Mouse (Mus musculus): ENCODE data around the gene Lifr.
A peak's percentile ranks its signal among the peaks of the same experiment; 100 is the strongest.

The Lifr gene

DNA sequence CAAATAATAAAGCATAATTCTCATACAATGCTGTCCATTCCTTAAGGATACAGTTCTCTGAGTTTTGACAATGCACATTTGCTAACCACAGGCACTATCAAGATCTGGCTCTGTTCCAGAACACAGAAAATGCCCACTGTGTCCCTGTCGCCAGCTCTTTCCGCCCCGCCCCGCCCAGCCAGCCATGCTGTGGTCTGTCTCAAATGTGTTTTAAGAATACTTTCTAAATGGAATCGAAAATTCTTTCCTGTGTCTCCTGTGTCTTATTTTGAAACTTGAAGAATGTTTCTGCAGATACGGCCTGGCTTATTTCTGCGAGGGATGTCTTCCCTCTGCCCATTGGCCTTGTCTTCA, 64.3 kb downstream of the Lifr start:
- no peak for DNase-seq (ENCODE audit: low read depth, low spot score)

DNA sequence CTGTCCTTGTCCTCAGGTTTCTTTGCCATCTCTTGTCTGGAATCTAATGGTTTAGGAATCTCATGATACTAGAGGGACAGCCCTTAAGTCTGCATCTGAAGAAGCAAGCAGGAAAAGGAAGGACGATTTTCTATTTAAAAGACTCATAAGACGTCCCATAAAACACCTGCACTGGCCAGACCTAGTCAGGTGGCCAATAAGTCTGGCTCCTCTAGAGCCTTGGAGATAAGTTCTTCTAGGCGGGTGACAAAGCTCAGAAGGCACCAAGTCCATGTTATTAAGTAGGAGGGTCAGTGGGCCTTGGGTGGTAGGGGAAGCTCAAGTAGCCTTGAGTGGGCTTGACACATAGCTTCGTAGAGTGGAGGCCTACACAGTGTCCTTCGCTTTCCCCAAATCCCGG, 67.2 kb downstream of the Lifr start:
- DNase-seq (ENCODE audit: low read depth, low spot score) = no peak

DNA sequence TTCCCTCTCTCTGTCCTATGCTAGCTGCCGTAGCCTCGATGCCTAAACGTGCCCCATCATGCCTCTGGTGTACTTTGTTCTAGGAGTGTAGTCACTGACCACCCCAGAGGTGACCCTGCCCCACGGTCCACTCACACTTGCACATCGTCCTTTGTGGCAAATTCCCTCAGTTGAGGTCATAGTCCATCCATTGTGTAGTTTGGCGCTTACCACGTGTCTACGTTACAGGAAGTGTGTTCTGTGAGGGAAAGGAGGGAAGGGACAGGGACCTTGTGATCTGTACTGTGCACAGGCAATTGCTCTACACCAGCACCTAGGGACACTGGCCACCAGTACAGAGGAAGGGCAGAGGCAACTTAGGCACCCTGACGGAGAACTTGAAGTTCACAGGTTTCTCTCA, 69.5 kb downstream of the Lifr start:
- DNase-seq (ENCODE audit: low read depth, low spot score) = no peak

DNA sequence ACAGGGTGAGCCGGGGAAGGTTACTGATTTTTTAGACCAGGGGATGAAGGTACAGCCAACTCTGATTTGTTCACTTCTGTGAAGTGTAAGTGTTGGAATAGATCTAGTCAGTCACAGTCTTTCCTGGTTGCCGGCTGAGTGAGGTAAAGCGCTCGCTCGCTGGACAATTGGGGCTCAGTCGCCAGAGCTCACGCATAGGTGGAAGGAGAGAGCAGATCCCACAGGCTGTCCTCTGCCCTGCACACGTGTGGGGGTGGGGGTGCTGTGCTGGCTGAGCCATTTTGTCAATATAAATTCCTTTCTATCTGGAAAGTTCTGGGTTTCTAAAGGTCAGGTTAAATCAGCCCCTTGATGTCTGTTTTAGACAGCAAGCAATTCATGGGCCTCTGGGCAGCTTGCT, 69.9 kb downstream of the Lifr start:
- no peak for DNase-seq (ENCODE audit: low read depth, low spot score)

DNA sequence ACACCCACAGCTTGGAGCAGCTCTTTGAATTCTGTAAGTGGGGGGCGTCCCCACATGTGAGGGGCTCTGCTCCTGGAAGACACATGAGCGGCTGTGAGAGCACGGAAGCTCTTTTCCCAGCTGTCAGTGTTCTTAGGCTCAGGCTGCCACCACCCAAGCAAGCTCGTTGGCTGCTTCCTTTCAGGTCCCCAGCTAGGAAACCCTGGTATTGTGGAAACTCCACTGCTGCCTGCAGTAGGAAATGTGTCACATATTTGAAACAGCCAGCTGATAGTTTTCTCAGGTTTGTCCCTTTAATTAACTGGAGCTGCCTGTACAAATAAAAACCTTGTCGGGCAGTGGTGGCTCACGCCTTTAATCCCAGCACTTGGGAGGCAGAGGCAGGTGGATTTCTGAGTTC, 73.4 kb downstream of the Lifr start:
- DNase-seq (ENCODE audit: low read depth, low spot score) = no peak

DNA sequence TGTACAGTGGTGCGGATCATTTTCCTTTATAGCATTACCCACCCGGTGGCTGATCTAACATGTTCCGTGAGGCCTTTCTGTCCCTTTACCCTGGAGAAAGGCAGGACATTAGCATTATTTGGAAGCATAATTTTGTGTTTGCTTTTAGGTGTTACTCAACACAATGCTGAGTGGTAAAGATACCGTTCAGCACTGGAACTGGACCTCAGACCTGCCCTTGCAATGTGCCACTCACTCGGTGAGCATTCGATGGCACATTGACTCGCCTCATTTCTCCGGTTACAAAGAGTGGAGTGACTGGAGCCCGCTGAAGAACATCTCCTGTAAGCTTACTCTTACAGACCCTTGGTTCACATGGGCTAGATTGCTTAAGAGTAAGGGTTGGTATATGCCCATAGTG, 76.3 kb downstream of the Lifr start:
- no peak for DNase-seq (ENCODE audit: low read depth, low spot score)

DNA sequence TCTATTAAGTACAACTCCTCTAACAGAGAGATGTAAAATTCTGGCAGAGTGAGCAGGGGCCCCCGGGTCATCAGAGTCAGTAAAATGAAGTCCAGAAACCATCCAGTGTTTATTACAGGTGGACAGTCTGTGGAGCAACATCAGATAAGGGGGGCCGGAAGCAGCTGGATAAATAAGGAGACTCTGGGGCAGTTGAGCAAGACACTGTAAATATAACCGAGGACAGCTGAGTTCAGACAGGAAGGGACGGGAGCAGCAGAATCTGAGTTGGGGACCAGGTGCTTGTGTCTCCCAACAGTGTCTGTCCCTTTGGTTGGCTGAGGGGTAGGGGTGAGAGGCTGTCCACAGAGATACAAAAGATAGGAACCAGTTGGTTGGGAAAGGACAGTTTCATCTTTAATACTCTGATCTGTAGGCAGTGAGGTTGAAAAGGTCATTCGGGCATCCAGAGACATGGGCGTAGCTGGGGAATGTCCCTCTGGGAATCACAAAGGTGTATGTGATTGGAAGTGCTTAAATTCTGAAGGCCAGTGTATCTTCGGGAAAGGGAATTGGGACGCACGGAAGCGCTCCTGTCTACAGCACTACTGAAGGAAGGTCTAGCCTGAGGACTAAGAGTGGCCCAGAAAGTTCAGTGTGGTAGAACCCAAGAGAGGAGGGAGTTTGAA, 77.0 kb downstream of the Lifr start:
- DNase-seq (ENCODE audit: low read depth, low spot score) = peak; percentile 62

DNA sequence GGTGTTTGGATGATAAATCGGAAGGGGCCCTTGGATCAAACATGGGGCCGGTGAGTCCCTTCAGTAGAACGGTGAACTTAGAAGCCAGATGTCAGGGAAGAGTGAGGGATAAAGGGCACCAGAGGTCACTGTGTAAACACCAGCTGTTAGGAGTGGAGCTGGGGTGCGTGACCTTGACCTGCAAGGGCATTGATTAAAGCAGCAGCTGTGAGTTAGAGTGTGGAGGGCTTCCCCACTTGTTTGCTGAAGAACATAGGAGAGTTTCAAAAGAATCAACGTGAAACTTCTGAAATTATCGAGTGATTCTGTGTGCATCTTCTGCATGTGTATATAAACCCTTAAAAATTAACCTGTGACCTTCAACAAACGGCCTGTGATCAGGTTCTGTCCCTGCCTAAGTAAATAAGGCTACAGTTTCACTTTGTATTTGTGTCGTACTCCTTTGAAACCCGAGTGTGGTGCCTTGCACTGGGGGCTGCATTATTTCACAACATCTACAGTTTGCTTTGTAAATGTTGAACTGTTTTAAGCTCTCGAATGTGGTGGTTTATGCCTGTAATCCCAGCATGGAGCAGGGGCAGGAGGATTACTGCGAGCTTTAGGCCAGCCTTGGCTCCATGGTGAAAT, 77.6 kb downstream of the Lifr start:
- DNase-seq (ENCODE audit: low read depth, low spot score) = peak; percentile 78

DNA sequence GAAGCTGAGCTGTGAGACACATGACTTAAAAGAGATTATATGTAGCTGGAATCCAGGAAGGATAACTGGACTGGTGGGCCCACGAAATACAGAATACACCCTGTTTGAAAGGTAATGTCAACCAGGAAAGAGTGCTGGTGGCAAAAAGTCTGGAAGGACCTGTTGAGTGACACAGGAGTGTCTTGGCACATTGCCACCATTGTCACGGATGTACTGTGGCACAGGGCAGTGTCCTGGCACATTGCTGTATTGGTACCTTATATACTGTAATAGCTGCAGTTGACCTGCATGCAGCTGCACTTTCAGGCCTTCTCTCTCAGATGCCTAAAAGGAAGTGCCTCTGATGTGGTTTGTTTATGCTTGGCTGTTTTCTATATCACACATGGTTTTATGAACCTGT, 82.5 kb downstream of the Lifr start:
- DNase-seq (ENCODE audit: low read depth, low spot score) = no peak

DNA sequence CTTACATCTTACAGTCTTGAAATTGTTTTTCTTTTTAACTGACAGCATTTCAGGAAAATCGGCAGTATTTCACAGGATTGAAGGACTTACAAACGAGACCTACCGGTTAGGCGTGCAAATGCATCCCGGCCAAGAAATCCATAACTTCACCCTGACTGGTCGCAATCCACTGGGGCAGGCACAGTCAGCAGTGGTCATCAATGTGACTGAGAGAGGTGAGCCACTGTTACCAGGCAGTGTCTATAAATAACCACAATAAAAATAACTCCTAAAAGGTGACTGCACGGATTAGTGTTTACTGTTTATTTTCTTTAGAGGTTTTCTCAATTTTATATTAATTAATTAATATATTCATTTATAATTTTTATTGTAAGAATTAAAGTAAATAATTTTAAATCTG, 82.9 kb downstream of the Lifr start:
- DNase-seq (ENCODE audit: low read depth, low spot score) = no peak

DNA sequence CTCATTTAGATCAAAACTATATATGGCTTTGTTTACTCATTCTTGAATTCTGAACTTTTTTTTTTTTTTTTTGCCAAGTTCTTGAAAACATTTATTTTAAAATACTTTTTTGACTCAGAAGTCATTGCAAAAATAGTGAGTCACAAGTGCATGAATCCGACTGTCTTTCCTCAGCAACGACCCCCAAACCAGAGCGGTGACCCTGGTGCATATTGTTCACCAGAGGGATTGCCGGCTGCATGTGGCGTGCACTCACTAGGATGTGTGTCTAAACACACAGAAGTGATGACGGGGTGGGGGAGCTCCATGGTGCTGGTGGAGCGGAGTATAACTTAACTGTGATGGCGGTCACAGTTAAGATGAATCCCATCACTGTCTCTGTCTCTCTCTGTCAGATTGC, 83.4 kb downstream of the Lifr start:
- no peak for DNase-seq (ENCODE audit: low read depth, low spot score)

DNA sequence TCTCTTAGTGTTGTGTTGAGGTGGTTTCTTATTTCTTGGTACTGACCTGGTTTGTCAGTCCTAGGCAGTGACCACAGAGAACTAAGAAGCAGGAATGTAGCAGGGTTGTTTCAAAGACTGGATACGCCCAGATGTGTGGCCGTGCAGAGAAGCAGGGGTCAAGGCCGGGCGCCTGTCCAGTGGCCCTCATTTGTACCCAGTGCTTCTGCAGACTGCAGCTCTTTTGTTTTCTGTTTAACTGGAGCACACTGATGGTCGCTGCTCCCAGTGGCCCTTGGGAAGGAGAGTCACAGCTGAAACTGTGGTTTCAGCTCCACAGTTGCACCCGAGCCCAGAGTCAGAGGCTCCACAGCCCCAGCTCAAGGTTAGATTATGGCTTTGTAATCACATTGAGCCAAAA, 90.2 kb downstream of the Lifr start:
- no peak for DNase-seq (ENCODE audit: low read depth, low spot score)

DNA sequence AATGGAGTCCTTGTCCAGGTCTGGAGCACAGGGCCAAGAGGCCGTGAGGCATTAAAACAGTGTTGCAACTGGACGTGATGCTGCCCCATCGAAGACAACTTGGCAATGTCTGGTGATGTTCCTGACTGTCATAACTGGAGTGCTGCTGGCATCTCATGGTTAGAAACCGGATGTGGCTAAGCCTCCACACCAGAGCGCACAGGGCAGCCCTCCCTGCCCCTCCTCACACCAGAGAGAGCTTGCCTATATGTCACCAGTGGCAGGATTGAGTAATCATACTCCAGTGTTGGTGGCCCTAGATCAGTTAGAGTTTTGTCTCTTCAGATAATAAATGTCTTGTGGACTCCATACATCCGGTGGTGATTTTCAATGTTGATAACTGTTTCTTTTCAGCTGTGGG, 97.3 kb downstream of the Lifr start:
- no peak for DNase-seq (ENCODE audit: low read depth, low spot score)

DNA sequence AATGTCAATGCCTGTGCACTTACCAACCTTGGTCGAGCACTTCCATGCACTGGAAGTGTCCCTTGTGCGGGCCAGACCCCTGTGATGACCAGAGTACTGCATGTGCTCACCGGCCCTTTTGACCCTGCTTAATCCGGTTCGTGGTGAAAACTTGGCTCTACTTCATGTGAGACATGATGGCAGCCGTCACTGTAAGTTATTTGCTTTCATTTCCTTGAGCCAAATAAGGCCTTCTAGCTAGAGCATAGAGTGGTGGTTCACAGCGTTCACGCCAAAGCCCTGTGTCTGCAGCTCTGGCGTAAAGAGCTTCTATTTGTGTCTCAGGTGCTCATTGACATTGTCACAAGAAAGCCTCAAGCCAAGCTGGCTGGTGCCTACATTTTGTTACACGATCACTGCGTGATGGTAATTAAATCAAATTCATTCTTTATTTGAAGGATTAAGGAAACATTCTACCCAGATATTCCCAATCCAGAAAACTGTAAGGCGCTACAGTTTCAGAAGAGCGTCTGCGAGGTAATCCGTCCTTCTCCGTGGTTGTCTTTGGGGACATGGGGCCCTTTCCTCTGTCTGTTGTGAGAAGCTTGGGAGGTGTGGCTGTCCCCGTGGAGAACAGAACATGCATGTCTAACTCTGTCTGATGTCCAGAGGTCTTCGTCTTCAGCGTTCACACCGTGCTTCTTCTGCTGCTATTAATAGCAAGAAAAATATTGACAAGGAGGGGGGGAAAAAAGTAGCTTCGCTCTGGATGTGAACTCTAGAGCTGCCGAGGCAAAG, 99.5 kb downstream of the Lifr start:
- DNase-seq (ENCODE audit: low read depth, low spot score) = no peak

DNA sequence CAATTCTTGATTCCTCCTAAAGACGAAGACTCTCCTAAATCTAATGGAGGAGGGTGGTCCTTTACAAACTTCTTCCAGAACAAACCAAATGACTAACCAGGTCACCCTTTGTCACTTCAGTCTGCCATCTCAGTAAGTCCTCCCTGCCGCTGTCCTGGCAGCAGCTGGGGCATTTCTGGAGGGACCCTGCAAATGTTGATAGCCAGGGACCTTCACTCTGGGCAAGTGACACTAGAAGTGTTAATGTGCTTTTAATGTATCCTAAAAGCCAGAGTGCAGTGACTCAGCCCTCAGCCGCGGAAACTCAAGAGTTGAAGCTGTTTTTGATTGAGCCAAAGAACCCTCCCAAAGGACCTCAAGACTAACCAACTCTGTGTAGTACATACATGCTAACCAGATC, 100.7 kb downstream of the Lifr start:
- DNase-seq (ENCODE audit: low read depth, low spot score) = no peak

DNA sequence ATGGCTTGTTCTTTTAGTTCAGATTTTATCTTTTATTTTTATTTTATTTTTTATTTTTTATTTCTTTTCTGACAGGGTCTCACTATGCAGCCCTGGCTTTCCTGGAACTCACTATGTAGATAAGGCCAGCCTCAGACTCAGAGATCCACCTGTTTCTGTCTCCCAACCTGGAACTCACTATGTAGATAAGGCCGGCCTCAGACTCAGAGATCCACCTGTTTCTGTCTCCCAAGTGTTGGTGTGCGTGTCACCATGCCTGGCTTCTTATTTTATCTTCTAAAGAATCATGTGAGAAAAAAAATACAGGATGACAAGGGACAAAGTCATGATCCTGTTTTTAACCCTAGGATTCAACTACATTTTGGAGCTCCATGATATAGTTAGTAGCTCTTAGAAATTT, 102.2 kb downstream of the Lifr start:
- DNase-seq (ENCODE audit: low read depth, low spot score) = no peak

DNA sequence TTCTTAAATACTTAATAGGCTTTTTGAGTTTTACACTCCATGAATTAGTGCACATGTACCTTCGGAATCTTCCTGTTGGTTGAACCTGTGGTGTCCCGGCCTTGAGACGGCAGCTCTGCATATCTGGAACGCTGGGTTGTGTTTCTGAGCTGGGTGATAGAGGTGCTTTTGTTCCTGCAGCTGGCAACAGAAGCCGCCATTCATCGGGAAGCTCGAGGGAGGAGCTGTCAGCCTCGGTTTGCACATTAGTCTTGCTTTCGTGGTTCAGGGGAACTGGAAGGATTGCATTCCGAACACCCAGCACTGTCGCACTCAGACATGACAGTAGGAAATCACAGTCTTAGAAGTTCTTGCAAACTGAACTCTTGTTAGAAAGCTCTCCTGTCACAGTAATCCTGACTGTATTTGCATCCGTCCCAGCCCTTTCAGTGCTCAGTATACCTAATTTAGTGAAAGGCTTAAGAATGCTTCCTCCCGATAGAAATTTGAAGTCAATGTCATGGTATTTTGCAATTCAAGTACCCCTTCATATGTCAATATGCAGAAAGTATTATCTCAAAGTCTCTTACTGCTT, 103.8 kb downstream of the Lifr start:
- peak; percentile 30 for DNase-seq (ENCODE audit: low read depth, low spot score)

DNA sequence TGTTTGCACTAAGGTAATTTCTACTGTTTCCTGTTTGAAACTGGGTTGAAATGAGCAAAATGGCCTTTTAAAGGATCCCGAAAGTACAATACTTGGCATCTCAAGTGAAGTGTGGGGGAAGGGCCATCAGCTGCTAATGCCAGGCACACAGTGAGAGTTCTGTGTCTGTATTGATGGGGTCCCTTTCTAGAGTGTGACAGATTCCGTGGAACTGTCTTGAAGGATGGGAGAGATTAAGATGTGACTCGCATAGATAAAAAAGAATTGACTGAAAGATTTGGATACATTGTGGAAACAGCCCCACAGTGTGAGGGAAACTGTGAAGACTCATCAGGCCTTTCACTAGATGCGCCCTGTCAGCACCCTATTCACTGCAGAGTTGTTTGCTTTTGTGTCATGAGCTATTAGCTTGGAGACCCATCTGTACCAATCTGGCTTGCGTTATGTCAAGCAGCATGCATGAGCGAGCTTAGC, 104.4 kb downstream of the Lifr start:
- DNase-seq (ENCODE audit: low read depth, low spot score) = no peak

DNA sequence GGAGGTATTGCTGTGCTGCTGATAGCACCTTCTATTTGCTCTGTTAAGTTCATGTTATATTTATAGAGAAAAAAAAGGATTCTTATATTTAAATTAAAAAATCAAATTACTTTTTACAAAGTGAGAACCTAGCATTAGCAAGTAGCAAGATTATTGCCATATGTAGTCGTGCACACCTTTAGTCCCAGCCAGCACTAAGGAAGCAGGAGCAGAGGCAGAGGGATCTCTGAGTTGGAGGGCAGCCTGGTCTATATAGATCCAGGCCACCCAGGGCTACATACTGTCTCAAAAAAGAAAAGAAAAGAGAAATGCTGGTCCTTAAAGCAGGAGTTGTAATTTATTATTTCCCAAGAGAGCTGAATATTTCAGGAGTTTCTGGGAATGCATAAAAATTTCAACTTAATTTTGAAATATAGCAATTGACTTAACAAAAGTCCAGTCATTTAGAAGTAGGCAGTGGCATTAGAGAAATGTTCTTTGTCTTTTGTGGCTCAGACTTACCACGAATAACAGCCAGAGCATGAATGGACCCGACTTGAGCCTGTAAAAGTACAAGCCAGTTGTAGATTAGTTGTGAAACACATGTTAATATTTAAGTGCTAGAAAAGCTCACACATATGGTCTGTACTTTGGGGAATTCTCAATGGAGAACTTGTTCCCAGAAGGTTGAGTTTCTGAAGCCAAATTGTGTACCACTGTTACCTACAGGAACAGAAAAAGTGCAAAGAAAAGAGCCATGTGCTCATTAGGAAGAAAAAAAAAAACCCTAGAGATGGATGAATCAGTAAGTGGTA, 107.4 kb downstream of the Lifr start:
- no peak for DNase-seq (ENCODE audit: low read depth, low spot score)

DNA sequence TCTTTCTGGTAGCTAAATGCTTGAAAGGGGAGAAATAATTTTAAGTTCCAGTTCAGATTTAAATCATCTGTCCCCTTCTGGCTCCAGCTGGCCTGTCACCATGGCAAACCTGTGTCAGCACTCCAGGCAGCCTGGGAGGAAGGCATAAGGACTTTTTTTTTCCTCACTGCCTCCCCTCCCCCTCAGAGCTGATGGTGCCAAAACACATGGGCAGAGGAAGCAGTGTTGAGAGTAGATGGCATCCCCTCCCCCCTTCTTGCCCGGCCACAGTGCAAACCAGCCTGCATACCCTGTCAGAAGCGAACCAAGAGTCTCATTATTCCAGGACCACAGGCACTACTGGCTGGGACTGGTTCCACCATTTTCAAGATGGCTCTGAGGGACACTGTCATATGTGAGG, 108.4 kb downstream of the Lifr start:
- no peak for DNase-seq (ENCODE audit: low read depth, low spot score)

DNA sequence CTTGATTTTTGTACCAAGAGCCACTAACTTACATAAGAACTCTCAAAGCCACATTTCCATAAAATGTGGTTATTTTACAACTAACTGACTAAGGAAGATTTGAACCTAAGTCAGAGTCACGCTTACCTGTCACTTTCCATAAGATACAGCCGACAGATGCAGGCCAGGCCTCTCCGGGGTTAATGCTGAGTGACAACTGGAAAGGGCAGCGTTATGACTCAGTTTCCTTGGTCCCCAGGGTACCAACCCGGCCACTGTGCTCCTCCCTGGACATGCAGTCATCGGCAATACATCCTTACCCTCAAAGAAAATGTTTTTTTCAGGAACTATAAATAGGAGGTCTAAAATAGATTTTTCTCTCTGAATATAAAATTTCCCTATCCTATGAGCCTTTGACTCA, 109.9 kb downstream of the Lifr start:
- no peak for DNase-seq (ENCODE audit: low read depth, low spot score)
